Mouse (Mus musculus): Measurements from ENCODE around the gene Mrps36. TPM values are rescaled to one million over a fixed set of nuclear protein-coding genes. Genes with fewer than 3 reads are reported as not detected.
A peak's percentile ranks its signal among the peaks of the same experiment; 100 is the strongest.
"Not testable (repeated sequence)": the region's sequence is repeated elsewhere in the genome, so short reads cannot be mapped to it uniquely, and the experiment has no call there.

The Mrps36 gene
- polyA plus RNA-seq (2016; fragmentation: Nextera tagmentation; extraction: Ambion mirVana) = 121 and 124 TPM in 2 replicates

DNA sequence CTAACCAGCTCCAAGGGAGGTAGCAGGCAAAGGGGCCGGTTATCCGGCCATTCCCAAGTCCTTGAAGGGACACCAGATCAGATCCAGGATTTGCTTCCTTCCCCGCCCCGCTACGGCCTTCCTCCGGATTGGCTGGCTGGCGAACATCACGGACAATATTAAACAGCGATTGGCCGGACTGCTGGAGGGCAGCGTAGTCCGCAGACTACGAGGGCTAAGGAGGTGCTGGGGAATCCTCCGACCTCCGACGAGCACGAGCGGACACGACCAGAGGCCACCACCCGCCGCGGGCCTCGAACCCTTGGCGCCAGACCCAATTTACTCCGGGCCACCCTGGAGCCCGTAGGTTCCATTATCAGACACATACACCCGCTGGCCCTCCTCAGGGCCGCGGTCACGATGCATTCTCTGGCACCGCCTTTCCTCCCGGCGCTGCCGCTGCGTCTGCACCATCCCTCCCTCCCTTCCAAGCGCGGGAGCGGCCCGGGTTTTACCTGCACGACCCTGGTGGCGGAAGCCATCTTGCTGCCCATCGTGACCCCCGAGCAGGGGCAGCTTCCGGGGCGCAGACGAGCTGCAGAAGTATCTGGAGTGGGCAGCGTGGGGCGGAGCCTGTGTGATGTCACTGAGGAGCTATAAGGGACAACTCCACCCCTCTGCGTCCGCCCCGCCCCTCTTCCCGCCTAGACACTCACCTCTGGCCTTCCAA is at the start of gene Mrps36:
Mrps36 (minus strand) TSS at position 624 of the 709 bp plus-strand sequence.
- H3K36me3 ChIP-seq = no peaks in the 10 kb centered on the region
- no peaks in the 10 kb centered on the region for H3K9me3 ChIP-seq
- under 1% methylated on average over 52 of the region's 52 CpGs for WGBS
- peak within 1 kb of the TSS; percentile 60 for H3K4me2 ChIP-seq (replicated peaks)
- peak; percentile 92 for ATAC-seq (ENCODE audit: insufficient number of reproducible peaks, insufficient read depth, low FRiP score, low TSS enrichment)
- H3K27ac ChIP-seq = peak within 1 kb of the TSS; percentile 94
- H3K27me3 ChIP-seq = no peaks in the 10 kb centered on the region
- peak within 1 kb of the TSS; percentile 80 for H3K4me3 ChIP-seq
- peak within 1 kb of the TSS; percentile 65 for H3K9ac ChIP-seq
- H3K4me1 ChIP-seq = 0 out of 2 replicates have a peak, but pooled peaks cover 5% of the 10 kb centered on the region

DNA sequence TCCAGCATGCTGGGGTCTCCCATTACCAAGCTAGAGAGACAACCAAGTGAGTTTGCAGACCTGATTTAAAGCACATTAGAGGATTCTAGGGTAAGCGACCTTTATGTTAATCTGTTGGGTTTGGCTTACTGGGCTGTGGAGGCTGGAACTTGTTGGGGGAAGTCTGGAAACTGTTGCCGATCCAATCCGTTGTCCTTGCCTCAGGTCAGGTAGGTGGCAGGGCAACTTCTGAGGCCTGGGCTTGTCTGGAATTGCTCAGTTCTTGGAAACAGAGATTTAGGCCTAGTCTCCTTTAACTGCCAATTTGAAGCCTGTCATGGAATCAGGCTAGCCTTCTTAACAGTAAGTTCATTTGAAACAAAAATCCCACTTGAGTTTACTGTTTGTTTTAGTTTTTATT is 44.6 kb upstream of the Mrps36 start:
- no peak overlapping the region for H3K9ac ChIP-seq
- 76% methylated on average over 3 of the region's 3 CpGs for WGBS

DNA sequence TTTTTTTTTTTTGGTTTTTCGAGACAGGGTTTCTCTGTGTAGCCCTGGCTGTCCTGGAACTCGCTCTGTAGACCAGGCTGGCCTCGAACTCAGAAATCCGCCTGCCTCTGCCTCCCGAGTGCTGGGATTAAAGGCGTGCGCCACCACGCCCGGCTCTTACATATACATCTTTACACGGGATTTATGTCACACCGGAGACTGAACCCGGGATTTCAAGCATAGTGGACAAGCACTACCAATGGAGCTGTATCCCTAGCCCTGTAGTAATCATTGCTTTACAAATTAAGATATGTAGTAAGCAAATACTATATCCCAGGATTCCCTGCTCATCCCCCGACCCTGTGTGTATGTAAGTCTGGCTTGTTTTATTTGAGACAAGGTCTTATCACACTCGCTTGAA is 43.6 kb upstream of the Mrps36 start:
- peaks cover 16% of the 10 kb centered on the region for H3K4me1 ChIP-seq
- 92% methylated on average over 13 of the region's 14 CpGs for WGBS

More for the DNA sequence above, 44.6 kb upstream of the Mrps36 start:
- ATAC-seq (ENCODE audit: insufficient number of reproducible peaks, insufficient read depth, low FRiP score, low TSS enrichment) = no peak
- Histone ChIP-seq H3K4me1 (peaks cover 11% of the 10 kb centered on the region), H3K4me2 (replicated peaks) (no peak overlapping the region), H3K36me3 (peaks cover 3% of the 10 kb centered on the region; the same call in 1 of the 2 replicates), H3K4me3 (no peak overlapping the region), H3K9me3 (no peaks in the 10 kb centered on the region), H3K27ac (no peak overlapping the region), H3K27me3 (no peaks in the 10 kb centered on the region)

DNA sequence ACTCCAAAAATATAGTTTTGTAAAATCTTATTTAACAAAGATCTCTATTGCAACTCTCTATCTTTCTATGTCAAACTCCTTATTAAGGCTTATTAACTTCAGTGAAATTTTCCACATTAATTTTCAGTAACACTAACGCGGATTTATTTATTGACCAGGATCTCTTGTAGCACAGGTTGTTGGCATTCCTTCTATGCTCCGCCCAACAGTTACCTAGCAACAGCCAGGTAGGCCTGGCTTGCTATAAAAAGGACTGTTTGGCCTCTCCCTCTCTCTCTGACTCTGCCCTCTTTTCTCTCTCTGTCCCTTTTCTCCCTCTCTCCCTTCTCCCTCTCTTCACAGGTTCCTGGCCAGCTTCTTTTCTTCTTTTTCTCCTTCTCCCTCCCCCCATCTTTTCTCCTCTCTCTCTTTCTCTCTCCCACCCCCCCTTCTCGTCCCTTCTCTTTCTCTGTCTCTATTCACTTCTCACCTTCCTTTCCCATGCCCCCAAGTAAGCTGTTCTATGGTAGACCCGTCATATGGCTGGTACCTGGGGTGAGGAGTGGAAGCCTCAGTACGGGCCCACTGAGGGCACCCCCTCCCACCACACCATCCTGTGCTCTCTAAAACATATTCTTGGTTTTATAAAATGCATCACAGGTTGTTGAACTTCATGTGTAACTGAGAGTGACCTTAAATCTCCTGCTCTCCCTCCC is 43.0 kb upstream of the Mrps36 start:
- Histone ChIP-seq H3K9me3 (no peaks in the 10 kb centered on the region), H3K4me1 (peaks cover 16% of the 10 kb centered on the region), H3K27ac (no peak overlapping the region), H3K9ac (no peak overlapping the region), H3K36me3 (peaks cover 17% of the 10 kb centered on the region), H3K4me3 (no peak overlapping the region), H3K27me3 (no peaks in the 10 kb centered on the region), H3K4me2 (replicated peaks) (no peak overlapping the region)
- no peak for ATAC-seq (ENCODE audit: insufficient number of reproducible peaks, insufficient read depth, low FRiP score, low TSS enrichment)
- WGBS = 68% methylated on average over 6 of the region's 6 CpGs

More for the DNA sequence above, 43.6 kb upstream of the Mrps36 start:
- H3K9ac ChIP-seq; ATAC-seq (ENCODE audit: insufficient number of reproducible peaks, insufficient read depth, low FRiP score, low TSS enrichment); H3K27me3 ChIP-seq; H3K27ac ChIP-seq; H3K9me3 ChIP-seq; H3K4me3 ChIP-seq; H3K4me2 ChIP-seq (replicated peaks): not testable (repeated sequence)
- H3K36me3 ChIP-seq = peaks cover 13% of the 10 kb centered on the region

DNA sequence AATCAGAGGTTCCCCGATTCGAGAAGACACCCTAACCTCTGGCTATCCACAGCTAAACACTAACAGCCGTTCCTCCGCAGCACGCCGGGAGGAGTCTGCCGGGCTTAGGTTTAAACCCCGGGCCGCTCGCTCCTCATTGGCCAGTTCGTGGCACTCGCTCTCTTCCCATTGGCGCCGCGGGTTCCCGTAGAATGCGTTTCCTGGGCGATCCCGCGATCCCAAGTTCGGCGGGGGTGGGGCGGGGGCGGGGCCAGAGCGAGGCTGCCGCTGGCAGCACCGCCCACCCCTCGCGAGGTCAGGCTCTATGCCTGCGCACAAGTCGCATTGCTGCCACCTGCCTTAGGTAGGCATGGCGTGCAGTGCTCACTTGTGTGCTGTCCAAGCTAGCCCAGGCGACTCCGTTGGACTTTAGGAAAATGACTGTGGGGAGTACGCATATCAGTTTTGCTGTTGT is 42.0 kb upstream of the Mrps36 start, which contains the start of gene Ccnb1:
Ccnb1 (minus strand) TSS at position 157 of the 454 bp plus-strand sequence.
- H3K4me1 ChIP-seq = peaks cover 16% of the 10 kb centered on the region
- H3K4me2 ChIP-seq (replicated peaks) = peak within 1 kb of the TSS; percentile 69
- H3K9ac ChIP-seq = peak within 1 kb of the TSS; percentile 72
- H3K4me3 ChIP-seq = peak within 1 kb of the TSS; percentile 67
- H3K27me3 ChIP-seq = no peaks in the 10 kb centered on the region
- ATAC-seq (ENCODE audit: insufficient number of reproducible peaks, insufficient read depth, low FRiP score, low TSS enrichment) = peak; percentile 97
- under 1% methylated on average over 35 of the region's 35 CpGs for WGBS
- peaks cover 27% of the 10 kb centered on the region for H3K36me3 ChIP-seq
- H3K9me3 ChIP-seq = no peaks in the 10 kb centered on the region
- peak within 1 kb of the TSS; percentile 67 for H3K27ac ChIP-seq

DNA sequence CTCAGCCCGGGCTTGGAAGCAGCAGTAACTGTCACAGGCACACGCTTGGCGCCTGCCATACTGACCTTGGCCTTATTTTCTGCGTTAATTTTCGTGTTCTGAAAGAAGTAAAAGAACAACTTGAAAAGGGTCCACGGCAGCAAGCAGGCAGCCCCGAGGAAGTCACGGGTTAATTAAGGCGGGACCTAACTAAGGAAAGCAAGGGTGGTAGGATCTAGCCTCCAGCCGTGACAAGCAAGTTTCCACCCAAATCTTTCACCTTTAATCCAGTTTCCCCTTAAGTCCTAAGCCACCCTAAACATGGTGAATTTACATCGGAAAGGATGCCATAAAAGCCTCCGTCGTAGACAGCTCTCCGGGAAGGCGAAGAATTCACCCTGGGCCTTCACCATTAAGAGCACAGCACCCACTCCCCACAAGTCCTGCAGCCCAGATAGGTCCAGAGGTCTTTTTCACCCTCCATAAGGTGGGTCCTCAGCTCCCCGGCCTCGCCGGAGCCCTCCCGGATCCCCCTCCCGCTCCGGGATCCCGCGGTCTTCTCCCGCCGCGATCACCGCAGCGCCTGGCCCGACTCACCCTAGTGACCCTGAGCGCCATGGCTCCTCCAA is 41.5 kb upstream of the Mrps36 start:
- ATAC-seq (ENCODE audit: insufficient number of reproducible peaks, insufficient read depth, low FRiP score, low TSS enrichment) = peak; percentile 42; the same call in 1 of the 2 replicates
- peak overlapping the region; percentile 69 for H3K4me2 ChIP-seq (replicated peaks)
- H3K27me3 ChIP-seq = no peaks in the 10 kb centered on the region
- peaks cover 30% of the 10 kb centered on the region for H3K36me3 ChIP-seq
- H3K9me3 ChIP-seq = no peaks in the 10 kb centered on the region
- peak overlapping the region; percentile 67 for H3K4me3 ChIP-seq
- peak overlapping the region; percentile 67 for H3K27ac ChIP-seq
- H3K9ac ChIP-seq = peak overlapping the region; percentile 72
- H3K4me1 ChIP-seq = peaks cover 16% of the 10 kb centered on the region
- under 1% methylated on average over 30 of the region's 30 CpGs for WGBS

DNA sequence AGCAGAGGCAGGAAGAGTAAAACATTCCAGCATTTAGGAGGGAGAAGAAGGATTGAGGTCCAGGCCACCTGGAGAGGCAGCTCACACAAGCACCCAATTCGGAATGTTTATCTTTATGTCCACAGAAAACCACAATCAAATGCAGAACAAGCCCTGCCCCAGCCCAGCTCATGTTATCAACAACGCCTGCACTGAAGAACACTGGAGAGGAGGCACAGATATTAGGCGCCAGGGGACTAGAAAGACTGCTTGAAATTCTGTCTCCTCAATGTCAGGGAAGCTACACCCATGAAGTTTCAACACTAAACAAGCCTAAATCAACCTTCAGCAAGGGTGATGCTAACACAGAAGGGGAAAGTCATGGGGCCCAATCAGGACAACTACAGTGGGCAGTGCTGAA is 33.0 kb upstream of the Mrps36 start:
- Histone ChIP-seq H3K9me3 (no peaks in the 10 kb centered on the region), H3K4me1 (peaks cover 16% of the 10 kb centered on the region), H3K9ac (no peak overlapping the region), H3K4me3 (no peak overlapping the region), H3K27me3 (no peaks in the 10 kb centered on the region), H3K4me2 (replicated peaks) (no peak overlapping the region), H3K36me3 (peaks cover 31% of the 10 kb centered on the region), H3K27ac (no peak overlapping the region)
- no peak for ATAC-seq (ENCODE audit: insufficient number of reproducible peaks, insufficient read depth, low FRiP score, low TSS enrichment)
- 84% methylated on average over 3 of the region's 3 CpGs for WGBS

DNA sequence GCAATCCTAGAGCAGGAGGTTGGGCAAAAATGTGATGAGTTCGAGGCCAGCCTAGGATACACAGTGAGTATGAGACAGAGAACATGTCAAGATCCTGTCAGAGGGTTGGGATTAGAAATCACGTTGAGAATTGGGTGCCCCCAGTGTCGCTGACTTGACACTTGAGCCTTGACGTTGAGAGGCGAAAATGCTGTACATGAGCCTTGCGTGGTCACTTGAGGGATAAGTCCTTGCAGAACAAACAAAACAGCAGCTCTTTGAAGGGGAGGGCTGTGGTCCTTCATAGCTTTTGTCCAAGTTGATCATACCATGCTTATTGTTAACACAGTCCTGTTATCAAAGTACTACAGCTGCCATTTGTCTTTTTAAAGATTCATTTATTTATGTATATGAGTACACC is 32.3 kb upstream of the Mrps36 start:
- Histone ChIP-seq H3K27ac (no peak overlapping the region), H3K4me2 (replicated peaks) (no peak overlapping the region; the same call in 1 of the 2 replicates), H3K36me3 (peaks cover 30% of the 10 kb centered on the region), H3K4me1 (peaks cover 16% of the 10 kb centered on the region), H3K4me3 (no peak overlapping the region), H3K9ac (no peak overlapping the region), H3K27me3 (no peaks in the 10 kb centered on the region), H3K9me3 (no peaks in the 10 kb centered on the region)
- ATAC-seq (ENCODE audit: insufficient number of reproducible peaks, insufficient read depth, low FRiP score, low TSS enrichment) = no peak
- 63% methylated on average over 6 of the region's 6 CpGs for WGBS

DNA sequence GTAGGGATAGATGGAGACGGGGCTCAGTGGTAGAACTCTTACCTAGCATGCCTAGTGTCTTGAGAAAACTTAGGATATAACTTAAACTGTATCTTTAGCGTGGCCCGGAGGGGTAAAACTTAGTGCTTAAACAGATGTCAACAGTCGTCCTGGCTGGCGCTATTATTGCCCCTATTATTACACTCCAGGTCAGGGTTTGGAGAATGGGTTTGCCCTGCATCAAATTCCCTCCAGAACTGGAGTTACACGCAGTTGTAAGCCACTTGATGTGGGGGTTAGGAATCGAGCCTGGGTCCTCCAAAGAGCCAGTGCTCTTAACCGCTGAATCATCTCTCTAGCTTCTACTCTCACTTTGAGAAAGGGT is 31.6 kb upstream of the Mrps36 start:
- H3K4me1 ChIP-seq = peaks cover 16% of the 10 kb centered on the region
- H3K4me2 ChIP-seq (replicated peaks) = peak overlapping the region; percentile 89
- 16% methylated on average over 8 of the region's 8 CpGs for WGBS
- peaks cover 25% of the 10 kb centered on the region; the same call in 1 of the 2 replicates for H3K36me3 ChIP-seq
- no peaks in the 10 kb centered on the region for H3K9me3 ChIP-seq
- ATAC-seq (ENCODE audit: insufficient number of reproducible peaks, insufficient read depth, low FRiP score, low TSS enrichment) = no peak
- peak overlapping the region; percentile 70 for H3K9ac ChIP-seq
- H3K27ac ChIP-seq = 0 out of 2 replicates have a peak overlapping the region, but pooled peaks have one; percentile 37
- H3K27me3 ChIP-seq = no peaks in the 10 kb centered on the region
- H3K4me3 ChIP-seq = peak overlapping the region; percentile 87

DNA sequence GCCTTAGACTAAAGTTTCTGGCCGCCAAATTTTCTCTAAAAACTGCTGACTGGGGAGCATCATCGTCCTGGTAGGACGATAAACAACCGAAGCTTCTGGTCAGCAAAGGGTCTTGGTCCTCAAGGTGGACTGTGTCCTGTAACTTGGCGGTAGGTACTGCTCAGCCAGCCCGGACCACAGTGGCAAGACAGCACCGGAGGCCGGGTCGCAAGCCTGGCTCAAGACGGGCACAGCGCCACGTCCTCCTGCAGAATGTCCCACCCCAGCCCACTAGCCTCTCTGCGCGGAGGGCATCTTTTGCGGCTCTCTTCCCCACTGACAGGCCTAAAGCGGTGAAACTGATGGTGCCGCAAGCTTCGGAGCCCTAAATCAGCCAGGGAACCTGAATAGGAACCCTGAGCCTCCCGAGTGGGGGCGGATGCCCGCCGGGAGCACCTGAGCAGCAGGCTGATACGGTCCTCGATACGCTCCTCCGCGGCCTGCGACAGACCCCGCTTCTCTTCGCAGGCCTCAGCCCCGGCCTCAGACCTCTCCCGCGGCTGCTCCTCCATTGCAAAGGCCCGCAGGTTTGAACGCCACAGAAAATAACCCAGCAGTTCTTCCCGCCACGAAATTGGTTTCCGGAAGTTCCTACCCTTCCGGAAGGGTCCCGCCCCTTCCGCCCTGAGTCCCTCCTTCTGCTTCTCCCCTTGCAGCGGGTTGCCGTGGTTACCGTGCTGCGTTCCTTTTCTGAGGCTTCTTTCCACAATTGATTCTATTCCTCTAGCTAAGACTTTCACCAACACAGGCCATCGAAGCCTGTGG is 31.0 kb upstream of the Mrps36 start, which contains the start of gene Cenph:
Cenph (minus strand) TSS at position 648 of the 804 bp plus-strand sequence.
- Histone ChIP-seq H3K27ac (0 out of 2 replicates have a peak within 1 kb of the TSS, but pooled peaks have one; percentile 42), H3K27me3 (no peaks in the 10 kb centered on the region), H3K4me3 (peak within 1 kb of the TSS; percentile 87), H3K9ac (peak within 1 kb of the TSS; percentile 70), H3K9me3 (no peaks in the 10 kb centered on the region), H3K4me2 (replicated peaks) (peak within 1 kb of the TSS; percentile 89), H3K36me3 (peaks cover 29% of the 10 kb centered on the region), H3K4me1 (peaks cover 16% of the 10 kb centered on the region)
- peak; percentile 81 for ATAC-seq (ENCODE audit: insufficient number of reproducible peaks, insufficient read depth, low FRiP score, low TSS enrichment)
- WGBS = under 1% methylated on average over 46 of the region's 46 CpGs

DNA sequence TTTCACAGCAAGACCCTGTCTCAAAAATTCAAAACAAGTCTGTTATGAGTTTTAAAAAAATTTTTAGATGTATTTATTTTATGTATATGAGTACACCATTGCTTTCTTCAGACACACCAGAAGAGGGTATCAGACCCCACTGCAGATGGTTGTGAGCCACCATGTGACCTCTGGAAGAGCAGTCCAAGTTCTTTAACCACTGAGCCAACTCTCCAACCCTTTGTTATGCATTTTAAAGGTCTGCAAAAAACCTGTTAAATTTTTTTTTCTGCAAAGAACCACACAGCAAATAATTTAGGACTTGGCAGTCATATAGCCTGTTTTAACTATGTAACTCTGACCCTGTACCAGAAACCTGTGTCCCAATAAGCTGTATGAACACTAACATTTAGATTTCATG is 30.2 kb upstream of the Mrps36 start:
- Histone ChIP-seq H3K4me3 (peak overlapping the region; percentile 87), H3K27ac (no peak overlapping the region), H3K9me3 (no peaks in the 10 kb centered on the region), H3K36me3 (peaks cover 28% of the 10 kb centered on the region), H3K9ac (peak overlapping the region; percentile 70), H3K27me3 (no peaks in the 10 kb centered on the region), H3K4me1 (peaks cover 16% of the 10 kb centered on the region), H3K4me2 (replicated peaks) (peak overlapping the region; percentile 89)
- no peak for ATAC-seq (ENCODE audit: insufficient number of reproducible peaks, insufficient read depth, low FRiP score, low TSS enrichment)

Measured in embryonic facial prominence, embryonic 12.5 days (tissue).